Mouse (Mus musculus): ENCODE results near the gene Tppp2. TPM values are rescaled to one million over a fixed set of nuclear protein-coding genes. Genes with fewer than 3 reads are reported as not detected.

Gene Tppp2
- polyA plus RNA-seq, 1 experiment from 2014 or later = not detected

Other genes starting within 250 kb of the Tppp2 start
- gene Gm17079, start 223.0 kb upstream of the Tppp2 start, polyA plus RNA-seq (2015; fragmentation: Nextera tagmentation; extraction: Ambion mirVana) = not detected in 2 replicates
- not detected in 2 replicates for gene Gm5800, start 201.2 kb upstream of the Tppp2 start, polyA plus RNA-seq (2015; fragmentation: Nextera tagmentation; extraction: Ambion mirVana)
- 4.4 and 4.9 TPM in 2 replicates for gene Ang4, start 144.8 kb upstream of the Tppp2 start, polyA plus RNA-seq (2015; fragmentation: Nextera tagmentation; extraction: Ambion mirVana)
- not detected in 2 replicates for gene AY358078, start 118.4 kb upstream of the Tppp2 start, polyA plus RNA-seq (2015; fragmentation: Nextera tagmentation; extraction: Ambion mirVana)
- 0.26 TPM in 1 of 2 replicates, not detected in the other for gene Ear6, start 64.7 kb upstream of the Tppp2 start, polyA plus RNA-seq (2015; fragmentation: Nextera tagmentation; extraction: Ambion mirVana)
- 50.3 and 57.1 TPM in 2 replicates for gene Mettl17, start 33.6 kb upstream of the Tppp2 start, polyA plus RNA-seq (2015; fragmentation: Nextera tagmentation; extraction: Ambion mirVana)
- gene Slc39a2, start 25.5 kb upstream of the Tppp2 start, polyA plus RNA-seq (2015; fragmentation: Nextera tagmentation; extraction: Ambion mirVana) = 1.3 TPM in 2 replicates
- gene Ndrg2, start 4.3 kb upstream of the Tppp2 start, polyA plus RNA-seq (2015; fragmentation: Nextera tagmentation; extraction: Ambion mirVana) = 62.1 and 64.2 TPM in 2 replicates
- gene Rnase13, start 4.3 kb downstream of the Tppp2 start, polyA plus RNA-seq (2015; fragmentation: Nextera tagmentation; extraction: Ambion mirVana) = not detected in 2 replicates
- 52.0 and 53.0 TPM in 2 replicates for gene Arhgef40, start 66.3 kb downstream of the Tppp2 start, polyA plus RNA-seq (2015; fragmentation: Nextera tagmentation; extraction: Ambion mirVana)
- 99.0 and 118 TPM in 2 replicates for gene Tmem253, start 97.2 kb downstream of the Tppp2 start, polyA plus RNA-seq (2015; fragmentation: Nextera tagmentation; extraction: Ambion mirVana)
- gene Zfp219, start 102.3 kb downstream of the Tppp2 start, polyA plus RNA-seq (2015; fragmentation: Nextera tagmentation; extraction: Ambion mirVana) = 19.7 and 20.5 TPM in 2 replicates
- gene Olfr221, start 124.0 kb downstream of the Tppp2 start, polyA plus RNA-seq (2015; fragmentation: Nextera tagmentation; extraction: Ambion mirVana) = not detected in 2 replicates
- 447 and 515 TPM in 2 replicates for gene Hnrnpc, start 185.6 kb downstream of the Tppp2 start, polyA plus RNA-seq (2015; fragmentation: Nextera tagmentation; extraction: Ambion mirVana)
- gene Rpgrip1, start 192.3 kb downstream of the Tppp2 start, polyA plus RNA-seq (2015; fragmentation: Nextera tagmentation; extraction: Ambion mirVana) = 42.9 and 48.5 TPM in 2 replicates